Mouse (Mus musculus) brain, embryonic 14.5 days (tissue): Measurements from ENCODE around the gene Erf.

Experiments
- CTCF ChIP-seq: fragments of 200-500 bp; IDR thresholded peaks from 2 replicates; pipeline ENCODE4 v1.5.1; 2012; ENCODE audit warnings: inconsistent platforms, mild to moderate bottlenecking, moderate library complexity, borderline replicate concordance; ENCODE audit not compliant: insufficient read depth, insufficient read length; ENCODE audit errors: extremely low read depth
- POLR2A ChIP-seq: fragments of 200-500 bp; IDR thresholded peaks from 2 replicates; pipeline ENCODE4 v1.6.1; 2012; ENCODE audit warnings: mild to moderate bottlenecking, inconsistent platforms, borderline replicate concordance; ENCODE audit not compliant: poor library complexity, insufficient read depth, insufficient read length, severe bottlenecking; ENCODE audit errors: extremely low read depth

DNA sequence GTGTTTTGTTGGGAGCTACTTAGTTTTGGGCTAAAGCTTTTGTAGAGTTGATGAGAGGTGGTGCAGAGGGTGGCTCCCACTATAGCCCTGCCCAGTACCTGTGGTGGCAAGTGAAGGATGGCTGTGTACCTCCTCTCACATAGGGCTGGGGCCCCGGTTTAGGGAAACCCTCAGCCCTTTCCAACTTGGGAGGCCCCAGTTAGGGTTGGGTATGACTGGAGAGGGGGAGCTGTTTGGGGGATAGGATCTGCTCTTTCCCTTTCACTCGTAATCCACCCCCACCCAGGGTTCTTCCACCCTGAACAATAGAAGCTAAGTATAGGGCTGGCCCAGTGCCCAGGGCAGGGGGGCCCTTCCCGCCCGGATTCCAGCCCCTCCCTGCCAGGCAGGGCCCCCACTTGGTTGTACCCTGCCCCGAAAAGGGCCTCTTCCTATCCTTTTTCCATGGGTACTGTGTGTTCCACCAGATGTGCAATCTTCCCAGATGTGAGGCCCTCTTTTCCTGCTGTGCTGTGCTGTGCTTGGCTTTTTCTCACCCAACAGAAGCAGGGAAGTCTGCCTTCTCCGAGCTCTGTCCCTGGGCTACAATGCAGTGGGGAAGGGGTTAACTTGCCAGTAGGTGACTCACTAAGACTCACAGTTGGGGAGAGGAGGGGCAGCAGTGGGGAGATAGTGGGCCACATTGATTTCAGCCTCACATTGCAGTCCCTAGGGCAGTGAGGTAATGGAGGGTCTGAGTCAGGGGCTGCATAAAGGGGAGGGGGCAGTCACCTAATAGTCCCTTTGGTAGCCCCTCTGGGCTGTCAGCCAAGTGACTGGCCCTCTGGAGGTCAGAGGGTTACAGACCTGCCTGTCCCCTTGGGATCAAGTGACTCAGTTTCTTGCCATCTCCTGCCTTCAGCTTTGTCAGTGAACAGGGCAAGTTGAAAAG lies 29.6 kb upstream of the Erf start:
- TF ChIP-seq CTCF (no peak), POLR2A (no peak)
